Mouse (Mus musculus) activated CD4-positive, CD25-positive, alpha-beta regulatory T cell, adult 9 weeks (primary cell): ENCODE results near the gene Chst5. TPM values are rescaled to one million over a fixed set of nuclear protein-coding genes. Genes with fewer than 3 reads are reported as not detected.

Experiments
- polyA plus RNA-seq: library from polyadenylated mRNA; unstranded; fragments of 100-300 nt; shearing (Covaris generic); gene quantifications from one replicate; pipeline ENCODE4 v1.2.1, GENCODE M21; 2017

The Chst5 gene
- polyA plus RNA-seq = not detected

GRCm38 (mm10) chr8:111909621-111910450, at the start of gene Chst5:
Gene Chst5, minus strand, starts transcription at chr8:111910447.

GRCm38 (mm10) chr8:111940171-111941100, 30.2 kb upstream of the Chst5 start, which contains the start of gene Gabarapl2:
Gene Gabarapl2, plus strand, starts transcription at chr8:111940703.

DNA sequence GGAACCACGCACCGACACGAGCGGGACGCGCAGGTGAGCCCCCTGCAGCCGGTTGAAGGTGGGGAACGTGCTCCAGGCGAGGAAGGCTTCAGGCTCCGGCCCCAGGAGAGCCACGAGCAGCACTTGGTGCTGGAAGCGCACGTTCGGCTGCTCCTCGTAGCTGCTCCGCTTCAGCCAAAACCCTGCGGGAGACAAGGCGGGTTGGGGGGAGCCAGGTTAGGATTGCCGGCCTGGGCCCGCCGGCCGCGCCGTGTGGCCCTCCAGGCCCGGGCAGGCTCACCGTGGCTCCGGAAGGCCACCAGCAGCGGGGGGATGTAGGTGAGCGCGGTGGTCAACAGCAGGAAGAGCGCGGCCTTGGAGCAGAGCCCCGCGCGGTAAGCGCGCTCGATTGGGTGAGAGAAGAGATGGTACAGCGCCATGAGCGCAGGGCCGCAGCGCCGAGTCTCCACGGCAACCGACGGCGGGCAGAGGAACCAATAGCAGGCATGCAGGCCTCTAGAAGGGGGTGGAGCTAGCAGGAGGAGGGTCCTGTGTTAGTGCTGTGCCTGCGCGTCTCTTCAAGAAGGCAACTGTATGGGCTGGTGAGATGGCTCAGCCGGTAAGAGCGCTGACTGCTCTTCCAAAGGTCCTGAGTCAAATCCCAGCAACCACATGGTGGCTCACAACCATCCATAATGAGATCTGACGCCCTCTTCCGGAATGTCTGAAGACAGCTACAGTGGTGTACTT, 23.3 kb upstream of the Chst5 start, which contains the start of gene Tmem231:
TSS of gene Tmem231 (minus strand) at position 534 of the 729 bp plus-strand sequence.

DNA sequence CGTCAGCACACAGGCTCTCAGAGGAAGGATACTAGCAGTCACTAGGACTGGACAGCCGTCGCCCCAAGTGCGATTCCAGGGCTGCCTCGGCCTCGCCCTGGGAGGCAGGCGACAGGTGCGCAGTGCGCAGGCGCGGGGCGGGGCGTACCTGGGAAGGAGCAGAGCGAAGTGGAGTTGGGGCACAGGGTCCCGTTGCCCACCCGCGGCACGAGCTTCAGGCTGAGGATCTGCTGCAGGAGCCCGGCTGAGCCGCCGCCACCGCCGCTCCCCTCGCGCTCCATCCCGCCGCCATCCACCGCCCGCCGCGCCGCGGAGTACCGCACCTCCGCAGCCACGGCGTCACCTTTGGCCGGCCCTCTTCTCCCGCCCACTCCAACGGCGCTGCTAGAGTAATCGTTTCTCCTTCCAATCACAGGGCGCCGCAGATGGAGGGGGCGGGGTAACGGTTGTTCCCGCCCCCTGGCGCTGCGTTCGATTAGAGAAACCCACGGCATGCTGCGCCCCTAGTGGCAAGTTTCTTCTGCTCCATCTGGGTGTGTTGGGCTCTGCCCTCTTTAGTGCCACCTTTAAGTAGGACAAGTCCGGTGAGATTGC, 33.8 kb downstream of the Chst5 start, which contains the start of gene Tmem170:
TSS of gene Tmem170 (minus strand) at position 396 of the 594 bp plus-strand sequence.

GRCm38 (mm10) chr8:111853861-111854501, 56.3 kb downstream of the Chst5 start, which contains the start of gene Cfdp1:
Gene Cfdp1, minus strand, starts transcription at chr8:111854291.

Other genes starting within 250 kb of the Chst5 start
- not detected for gene Ctrb1, start 219.4 kb downstream of the Chst5 start, polyA plus RNA-seq
- 0.23 TPM for gene Bcar1, start 166.6 kb downstream of the Chst5 start, polyA plus RNA-seq
- 108 TPM for gene Cfdp1, start 56.2 kb downstream of the Chst5 start, polyA plus RNA-seq
- 0.88 TPM for gene Tmem170, start 33.7 kb downstream of the Chst5 start, polyA plus RNA-seq
- 2.0 TPM for gene Tmem231, start 23.4 kb upstream of the Chst5 start, polyA plus RNA-seq
- gene Gabarapl2, start 30.3 kb upstream of the Chst5 start, polyA plus RNA-seq = 338 TPM
- gene Adat1, start 81.9 kb upstream of the Chst5 start, polyA plus RNA-seq = 9.4 TPM
- gene Kars, start 100.9 kb upstream of the Chst5 start, polyA plus RNA-seq = 114 TPM
- 29.1 TPM for gene Terf2ip, start 101.0 kb upstream of the Chst5 start, polyA plus RNA-seq
- 3.2 TPM for gene Gm6793, start 104.6 kb upstream of the Chst5 start, polyA plus RNA-seq